Mouse (Mus musculus) adrenal gland, postnatal 14 days (tissue): ENCODE measurements around the gene Cnpy3. TPM values are rescaled to one million over a fixed set of nuclear protein-coding genes. Genes with fewer than 3 reads are reported as not detected.

Experiments
- total RNA-seq: library from RNA; stranded (reverse); gene quantifications from 2 replicates; pipeline ENCODE4 v1.2.3, GENCODE M21; 2021

Gene Cnpy3
- total RNA-seq, 1 experiment from 2014 or later = 41.0 TPM

Other genes with a start within 250 kb of the Cnpy3 start
- 17.1 and 20.7 TPM in 2 replicates for gene Cul9, start 205.8 kb downstream of the Cnpy3 start, total RNA-seq
- gene Srf, start 196.0 kb downstream of the Cnpy3 start, total RNA-seq = 38.4 and 39.2 TPM in 2 replicates
- gene Ptk7, start 122.7 kb downstream of the Cnpy3 start, total RNA-seq = 13.8 and 16.0 TPM in 2 replicates
- 32.3 and 34.7 TPM in 2 replicates for gene Klc4, start 106.2 kb downstream of the Cnpy3 start, total RNA-seq
- gene Mrpl2, start 106.0 kb downstream of the Cnpy3 start, total RNA-seq = 127 and 134 TPM in 2 replicates
- gene Cul7, start 101.9 kb downstream of the Cnpy3 start, total RNA-seq = 45.5 and 52.3 TPM in 2 replicates
- 23.7 and 25.7 TPM in 2 replicates for gene Rrp36, start 77.9 kb downstream of the Cnpy3 start, total RNA-seq
- gene Mea1, start 73.4 kb downstream of the Cnpy3 start, total RNA-seq = 80.5 and 90.2 TPM in 2 replicates
- 80.0 and 83.6 TPM in 2 replicates for gene Klhdc3, start 71.3 kb downstream of the Cnpy3 start, total RNA-seq
- 47.1 and 49.0 TPM in 2 replicates for gene Ppp2r5d, start 47.1 kb downstream of the Cnpy3 start, total RNA-seq
- 70.2 and 72.3 TPM in 2 replicates for gene Pex6, start 40.8 kb downstream of the Cnpy3 start, total RNA-seq
- gene Gnmt, start 23.0 kb downstream of the Cnpy3 start, total RNA-seq = 6.9 and 124 TPM in 2 replicates
- 0.33 TPM in 1 of 2 replicates, not detected in the other for gene Ptcra, start 11.5 kb upstream of the Cnpy3 start, total RNA-seq
- 62.9 and 66.5 TPM in 2 replicates for gene 2310039H08Rik, start 20.4 kb upstream of the Cnpy3 start, total RNA-seq
- gene Rpl7l1, start 30.5 kb upstream of the Cnpy3 start, total RNA-seq = 92.0 and 97.4 TPM in 2 replicates
- 19.4 and 20.1 TPM in 2 replicates for gene Bicral, start 106.3 kb upstream of the Cnpy3 start, total RNA-seq
- gene Tbcc, start 138.5 kb upstream of the Cnpy3 start, total RNA-seq = 20.6 and 20.7 TPM in 2 replicates
- not detected in 2 replicates for gene Prph2, start 158.2 kb upstream of the Cnpy3 start, total RNA-seq